Mouse (Mus musculus): Measurements from ENCODE around the gene Myh14. TPM values are rescaled to one million over a fixed set of nuclear protein-coding genes. Genes with fewer than 3 reads are reported as not detected.
A peak's percentile ranks its signal among the peaks of the same experiment; 100 is the strongest.

The Myh14 gene
- total RNA-seq, 1 experiment = 7.0 TPM

GRCm38 (mm10) chr7:44563284-44563683 lies 107.4 kb downstream of the Myh14 start:
- in situ Hi-C loops (cut with MboI; ENCODE audit: low sequenced_read_pairs in 2 of 2, unreplicated experiment in 2 of 2) = no loop called here
- Histone ChIP-seq H3K4me3 (ENCODE audit: insufficient read depth in 1 of 2, low read depth in 1 of 2, low read length in 2 of 2, poor library complexity in 1 of 2, severe bottlenecking in 1 of 2) (no peak overlapping the region), H3K4me1 (ENCODE audit: control insufficient read depth in 2 of 2, insufficient read depth in 2 of 2, low read length in 2 of 2, poor library complexity in 1 of 2) (peaks cover 0 to 14% of the 10 kb centered on the region in 2 experiments; a peak in 1 of 4 replicates), H3K9me3 (ENCODE audit: control insufficient read depth, insufficient read depth, low read depth, low read length) (no peaks in the 10 kb centered on the region), H3K27ac (ENCODE audit: insufficient read depth, low read depth, low read length, poor library complexity, severe bottlenecking) (no peak overlapping the region), H3K36me3 (ENCODE audit: control insufficient read depth, insufficient read depth, low read length, poor library complexity, severe bottlenecking) (no peaks in the 10 kb centered on the region), H3K9ac (ENCODE audit: insufficient read depth, low read depth, low read length, poor library complexity, severe bottlenecking) (no peak overlapping the region)
- TF ChIP-seq CHD2 (IDR thresholded peaks at IDR 0.05; ENCODE audit: low read depth, low read length) (no peak), MAFK (IDR thresholded peaks at IDR 0.05; ENCODE audit: insufficient read depth, low read depth, low read length) (no peak), ZNF384 (IDR thresholded peaks at IDR 0.05; ENCODE audit: low read depth, low read length) (no peak), HCFC1 (IDR thresholded peaks at IDR 0.05; ENCODE audit: borderline replicate concordance, insufficient read depth, low read length) (no peak), ZC3H11A (IDR thresholded peaks at IDR 0.05; ENCODE audit: borderline replicate concordance, low read depth, low read length) (no peak)
- DNase-seq (ENCODE audit: low read depth, low spot score) = no peak

- DNase-seq (ENCODE audit: low read depth, low spot score) = peak; percentile 86
- no peaks in the 10 kb centered on the region for H3K36me3 ChIP-seq (ENCODE audit: control insufficient read depth, insufficient read depth, low read length, poor library complexity, severe bottlenecking)
- in situ Hi-C loops (cut with MboI; ENCODE audit: low sequenced_read_pairs in 2 of 2, unreplicated experiment in 2 of 2) = no loop called here
- no peak overlapping the region for H3K4me3 ChIP-seq (ENCODE audit: insufficient read depth in 1 of 2, low read depth in 1 of 2, low read length in 2 of 2, poor library complexity in 1 of 2, severe bottlenecking in 1 of 2)
- H3K27ac ChIP-seq (ENCODE audit: insufficient read depth, low read depth, low read length, poor library complexity, severe bottlenecking) = no peak overlapping the region
- no peaks in the 10 kb centered on the region for H3K9me3 ChIP-seq (ENCODE audit: control insufficient read depth, insufficient read depth, low read depth, low read length)
- H3K9ac ChIP-seq (ENCODE audit: insufficient read depth, low read depth, low read length, poor library complexity, severe bottlenecking) = 0 out of 2 replicates have a peak overlapping the region, but pooled peaks have one; percentile 23
- TF ChIP-seq MAFK (IDR thresholded peaks at IDR 0.05; ENCODE audit: insufficient read depth, low read depth, low read length) = no peak
- 0 out of 2 replicates have a peak, but pooled peaks have one; percentile 32 for TF ChIP-seq ZNF384 (IDR thresholded peaks at IDR 0.05; ENCODE audit: low read depth, low read length)
- TF ChIP-seq HCFC1 (IDR thresholded peaks at IDR 0.05; ENCODE audit: borderline replicate concordance, insufficient read depth, low read length) = no peak
- no peak for TF ChIP-seq CHD2 (IDR thresholded peaks at IDR 0.05; ENCODE audit: low read depth, low read length)
- TF ChIP-seq ZC3H11A (IDR thresholded peaks at IDR 0.05; ENCODE audit: borderline replicate concordance, low read depth, low read length) = peak; percentile 73; the same call in 1 of the 2 replicates
- peaks cover 0 to 17% of the 10 kb centered on the region in 2 experiments; a peak in 1 of 4 replicates for H3K4me1 ChIP-seq (ENCODE audit: control insufficient read depth in 2 of 2, insufficient read depth in 2 of 2, low read length in 2 of 2, poor library complexity in 1 of 2)
Measured at GRCm38 (mm10) chr7:44560435-44561400, 109.9 kb downstream of the Myh14 start.

GRCm38 (mm10) chr7:44557629-44558028 lies 113.0 kb downstream of the Myh14 start:
- DNase-seq (ENCODE audit: low read depth, low spot score) = no peak
- H3K9ac ChIP-seq (ENCODE audit: insufficient read depth, low read depth, low read length, poor library complexity, severe bottlenecking) = no peak overlapping the region
- TF ChIP-seq CHD2 (IDR thresholded peaks at IDR 0.05; ENCODE audit: low read depth, low read length) = no peak
- no peak for TF ChIP-seq HCFC1 (IDR thresholded peaks at IDR 0.05; ENCODE audit: borderline replicate concordance, insufficient read depth, low read length)
- TF ChIP-seq ZC3H11A (IDR thresholded peaks at IDR 0.05; ENCODE audit: borderline replicate concordance, low read depth, low read length) = no peak
- TF ChIP-seq ZNF384 (IDR thresholded peaks at IDR 0.05; ENCODE audit: low read depth, low read length) = no peak
- no peak for TF ChIP-seq MAFK (IDR thresholded peaks at IDR 0.05; ENCODE audit: insufficient read depth, low read depth, low read length)
- H3K36me3 ChIP-seq (ENCODE audit: control insufficient read depth, insufficient read depth, low read length, poor library complexity, severe bottlenecking) = no peaks in the 10 kb centered on the region
- in situ Hi-C loops (cut with MboI; ENCODE audit: low sequenced_read_pairs in 2 of 2, unreplicated experiment in 2 of 2) = no loop called here
- H3K4me1 ChIP-seq (ENCODE audit: control insufficient read depth in 2 of 2, insufficient read depth in 2 of 2, low read length in 2 of 2, poor library complexity in 1 of 2) = peaks cover 0 to 16% of the 10 kb centered on the region in 2 experiments; a peak in 1 of 4 replicates
- H3K9me3 ChIP-seq (ENCODE audit: control insufficient read depth, insufficient read depth, low read depth, low read length) = no peaks in the 10 kb centered on the region
- no peak overlapping the region for H3K27ac ChIP-seq (ENCODE audit: insufficient read depth, low read depth, low read length, poor library complexity, severe bottlenecking)
- no peak overlapping the region for H3K4me3 ChIP-seq (ENCODE audit: insufficient read depth in 1 of 2, low read depth in 1 of 2, low read length in 2 of 2, poor library complexity in 1 of 2, severe bottlenecking in 1 of 2)

Other genes with a start within 250 kb of the Myh14 start
- gene Lrrc4b, start 241.8 kb downstream of the Myh14 start, total RNA-seq (2012; rRNA removed) = 0.18 TPM in 1 of 2 replicates, not detected in the other
- gene Aspdh, start 205.5 kb downstream of the Myh14 start, total RNA-seq (2012; rRNA removed) = not detected in 2 replicates
- gene Josd2, start 202.9 kb downstream of the Myh14 start, total RNA-seq (2012; rRNA removed) = 18.6 and 18.9 TPM in 2 replicates
- 64.2 and 104 TPM in 2 replicates for gene Emc10, start 174.3 kb downstream of the Myh14 start, total RNA-seq (2012; rRNA removed)
- gene Fam71e1, start 174.3 kb downstream of the Myh14 start, total RNA-seq (2012; rRNA removed) = 3.4 and 4.2 TPM in 2 replicates
- 0.80 and 1.6 TPM in 2 replicates for gene Mybpc2, start 146.2 kb downstream of the Myh14 start, total RNA-seq (2012; rRNA removed)
- 0.67 and 0.90 TPM in 2 replicates for gene Spib, start 138.8 kb downstream of the Myh14 start, total RNA-seq (2012; rRNA removed)
- 108 and 156 TPM in 2 replicates for gene Pold1, start 122.0 kb downstream of the Myh14 start, total RNA-seq (2012; rRNA removed)
- 78.5 and 144 TPM in 2 replicates for gene Nr1h2, start 116.9 kb downstream of the Myh14 start, total RNA-seq (2012; rRNA removed)
- 13.7 and 52.5 TPM in 2 replicates for gene Napsa, start 98.5 kb downstream of the Myh14 start, total RNA-seq (2012; rRNA removed)
- gene Kcnc3, start 80.2 kb downstream of the Myh14 start, total RNA-seq (2012; rRNA removed) = 9.5 and 12.4 TPM in 2 replicates
- gene Izumo2, start 37.9 kb upstream of the Myh14 start, total RNA-seq (2012; rRNA removed) = 0.40 and 0.79 TPM in 2 replicates
- gene Vrk3, start 77.6 kb upstream of the Myh14 start, total RNA-seq (2012; rRNA removed) = 17.8 and 23.2 TPM in 2 replicates
- gene Zfp473, start 80.2 kb upstream of the Myh14 start, total RNA-seq (2012; rRNA removed) = 15.1 and 20.3 TPM in 2 replicates
- 91.0 and 98.0 TPM in 2 replicates for gene Nup62, start 145.2 kb upstream of the Myh14 start, total RNA-seq (2012; rRNA removed)
- gene Il4i1, start 145.5 kb upstream of the Myh14 start, total RNA-seq (2012; rRNA removed) = 4.8 and 6.0 TPM in 2 replicates
- gene Atf5, start 145.8 kb upstream of the Myh14 start, total RNA-seq (2012; rRNA removed) = 14.0 and 16.9 TPM in 2 replicates
- gene Akt1s1, start 178.1 kb upstream of the Myh14 start, total RNA-seq (2012; rRNA removed) = 33.8 and 37.6 TPM in 2 replicates
- 31.5 and 55.7 TPM in 2 replicates for gene Tbc1d17, start 178.2 kb upstream of the Myh14 start, total RNA-seq (2012; rRNA removed)
- gene Pnkp, start 186.3 kb upstream of the Myh14 start, total RNA-seq (2012; rRNA removed) = 37.1 and 76.5 TPM in 2 replicates
- gene Ptov1, start 198.9 kb upstream of the Myh14 start, total RNA-seq (2012; rRNA removed) = 144 and 205 TPM in 2 replicates
- gene Med25, start 221.9 kb upstream of the Myh14 start, total RNA-seq (2012; rRNA removed) = 88.2 and 121 TPM in 2 replicates
- gene Fuz, start 225.2 kb upstream of the Myh14 start, total RNA-seq (2012; rRNA removed) = 14.2 and 17.2 TPM in 2 replicates